Mouse (Mus musculus) hindbrain, embryonic 12.5 days (tissue): ENCODE measurements around the gene Rac3. TPM values are rescaled to one million over a fixed set of nuclear protein-coding genes. Genes with fewer than 3 reads are reported as not detected.

ENCODE experiments used
- ATAC-seq: fragments of 200-750 bp; cut with Nextera tagmentation; 2 replicates; pipeline ENCODE4 v1.8.0; 2017; ENCODE audit warnings: moderate TSS enrichment; ENCODE audit not compliant: low FRiP score
- H3K27ac ChIP-seq: fragments of 300-500 bp; sonication (generic); 2 replicates; pipeline ENCODE4 v1.5.1; 2016; ENCODE audit warnings: mild to moderate bottlenecking
- H3K27me3 ChIP-seq: fragments of 300-500 bp; sonication (generic); 2 replicates; pipeline ENCODE4 v1.6.1; 2016; ENCODE audit warnings: mild to moderate bottlenecking
- H3K36me3 ChIP-seq: fragments of 300-500 bp; sonication (generic); 2 replicates; pipeline ENCODE4 v1.6.1; 2016; ENCODE audit warnings: mild to moderate bottlenecking
- H3K4me1 ChIP-seq: fragments of 300-500 bp; sonication (generic); 2 replicates; pipeline ENCODE4 v1.6.1; 2016
- H3K4me2 ChIP-seq: fragments of 300-500 bp; sonication (generic); replicated peaks from 2 replicates; pipeline ENCODE4 v1.6.1; 2016; ENCODE audit warnings: mild to moderate bottlenecking
- H3K4me3 ChIP-seq: fragments of 300-500 bp; sonication (generic); 2 replicates; pipeline ENCODE4 v1.5.1; 2016; ENCODE audit warnings: mild to moderate bottlenecking
- H3K9ac ChIP-seq: fragments of 300-500 bp; sonication (generic); 2 replicates; pipeline ENCODE4 v1.6.1; 2016; ENCODE audit warnings: mild to moderate bottlenecking, moderate library complexity
- H3K9me3 ChIP-seq: fragments of 300-500 bp; sonication (generic); replicated peaks from 2 replicates; pipeline ENCODE4 v1.6.1; 2016; ENCODE audit warnings: mild to moderate bottlenecking
- WGBS: fragments of 180-500 bp; shearing (Covaris S2); methylation state at CpG from one replicate; pipeline ENCODE4 v1.1.7; 2016; 5-methylcytosine and 5-hydroxymethylcytosine counted together
- polyA plus RNA-seq: library from polyadenylated mRNA; unstranded; fragments of >200 nt; fragmentation: Nextera tagmentation; extraction: Ambion mirVana; gene quantifications from 2 replicates; pipeline ENCODE4 v1.2.1, GENCODE M21; 2016

Gene Rac3
- polyA plus RNA-seq, 1 experiment from 2014 or later, result 99.9 TPM

- no peak overlapping the region for H3K9ac ChIP-seq
- ATAC-seq, result no peak
- H3K4me2 ChIP-seq, result no peak overlapping the region
- H3K9me3 ChIP-seq, result no peaks in the 10 kb centered on the region
- no peak overlapping the region for H3K27ac ChIP-seq
- H3K36me3 ChIP-seq, result no peaks in the 10 kb centered on the region
- H3K4me1 ChIP-seq, result peaks cover 10% of the 10 kb centered on the region
- no peaks in the 10 kb centered on the region for H3K27me3 ChIP-seq
- 79% methylated on average over 3 of the region's 3 CpGs for WGBS
- no peak overlapping the region for H3K4me3 ChIP-seq
Measured at GRCm38 (mm10) chr11:120772749-120773148, 51.5 kb downstream of the Rac3 start.

Other genes with a start within 250 kb of the Rac3 start
- 104 and 108 TPM in 2 replicates for gene Mrpl12, start 236.9 kb upstream of the Rac3 start, polyA plus RNA-seq
- gene Slc25a10, start 229.6 kb upstream of the Rac3 start, polyA plus RNA-seq, result 37.7 and 38.0 TPM in 2 replicates
- 0.47 and 0.54 TPM in 2 replicates for gene Gcgr, start 190.8 kb upstream of the Rac3 start, polyA plus RNA-seq
- 210 and 219 TPM in 2 replicates for gene Mcrip1, start 171.7 kb upstream of the Rac3 start, polyA plus RNA-seq
- gene Ppp1r27, start 170.3 kb upstream of the Rac3 start, polyA plus RNA-seq, result not detected in 2 replicates
- 473 and 486 TPM in 2 replicates for gene P4hb, start 148.2 kb upstream of the Rac3 start, polyA plus RNA-seq
- gene Arhgdia, start 139.8 kb upstream of the Rac3 start, polyA plus RNA-seq, result 548 TPM in 2 replicates
- 539 and 588 TPM in 2 replicates for gene Alyref, start 123.1 kb upstream of the Rac3 start, polyA plus RNA-seq
- 153 and 170 TPM in 2 replicates for gene Anapc11, start 123.0 kb upstream of the Rac3 start, polyA plus RNA-seq
- gene Npb, start 113.0 kb upstream of the Rac3 start, polyA plus RNA-seq, result 1.0 and 1.3 TPM in 2 replicates
- gene Pcyt2, start 103.5 kb upstream of the Rac3 start, polyA plus RNA-seq, result 145 and 148 TPM in 2 replicates
- 43.9 and 50.0 TPM in 2 replicates for gene Sirt7, start 96.2 kb upstream of the Rac3 start, polyA plus RNA-seq
- 40.1 TPM in 2 replicates for gene Mafg, start 87.9 kb upstream of the Rac3 start, polyA plus RNA-seq
- 28.5 and 28.8 TPM in 2 replicates for gene Pycr1, start 77.7 kb upstream of the Rac3 start, polyA plus RNA-seq
- 0.39 and 0.60 TPM in 2 replicates for gene Myadml2, start 73.3 kb upstream of the Rac3 start, polyA plus RNA-seq
- gene Notum, start 60.3 kb upstream of the Rac3 start, polyA plus RNA-seq, result 1.7 and 3.0 TPM in 2 replicates
- 144 and 151 TPM in 2 replicates for gene Aspscr1, start 48.5 kb upstream of the Rac3 start, polyA plus RNA-seq
- gene Cenpx, start 7.7 kb upstream of the Rac3 start, polyA plus RNA-seq, result 106 and 113 TPM in 2 replicates
- 75.3 and 78.8 TPM in 2 replicates for gene Lrrc45, start 7.5 kb upstream of the Rac3 start, polyA plus RNA-seq
- gene Dcxr, start 5.8 kb downstream of the Rac3 start, polyA plus RNA-seq, result 11.6 and 12.2 TPM in 2 replicates
- gene Cbr2, start 10.6 kb downstream of the Rac3 start, polyA plus RNA-seq, result 1.6 and 2.6 TPM in 2 replicates
- gene Hmga1b, start 41.3 kb downstream of the Rac3 start, polyA plus RNA-seq, result 3.0 and 4.0 TPM in 2 replicates
- 68.5 and 70.1 TPM in 2 replicates for gene Rfng, start 62.7 kb downstream of the Rac3 start, polyA plus RNA-seq
- gene Gps1, start 62.8 kb downstream of the Rac3 start, polyA plus RNA-seq, result 223 and 232 TPM in 2 replicates
- gene Dus1l, start 74.9 kb downstream of the Rac3 start, polyA plus RNA-seq, result 54.5 and 60.0 TPM in 2 replicates
- 115 and 120 TPM in 2 replicates for gene Fasn, start 103.1 kb downstream of the Rac3 start, polyA plus RNA-seq
- gene Ccdc57, start 211.4 kb downstream of the Rac3 start, polyA plus RNA-seq, result 6.0 TPM in 2 replicates
- 43.9 and 45.9 TPM in 2 replicates for gene Slc16a3, start 227.0 kb downstream of the Rac3 start, polyA plus RNA-seq